Mouse (Mus musculus): ENCODE measurements around the gene Stat5a. TPM values are rescaled to one million over a fixed set of nuclear protein-coding genes. Genes with fewer than 3 reads are reported as not detected.

Stat5a gene
- polyA plus RNA-seq, 1 experiment: 2.1 TPM

GRCm38 (mm10) chr11:100838894-100839293, 20.3 kb upstream of the Stat5a start:
- TF ChIP-seq CTCF (IDR thresholded peaks at IDR 0.05; ENCODE audit: borderline replicate concordance, extremely low read depth, insufficient read depth, insufficient read length) (no peak), POLR2A (IDR thresholded peaks at IDR 0.05; ENCODE audit: borderline replicate concordance, extremely low read depth, insufficient read depth, insufficient read length, poor library complexity, severe bottlenecking) (no peak)
- no peak for DNase-seq (ENCODE audit: low read depth)

GRCm38 (mm10) chr11:100839523-100839922, 19.6 kb upstream of the Stat5a start:
- TF ChIP-seq POLR2A (IDR thresholded peaks at IDR 0.05; ENCODE audit: borderline replicate concordance, extremely low read depth, insufficient read depth, insufficient read length, poor library complexity, severe bottlenecking): no peak
- no peak for TF ChIP-seq CTCF (IDR thresholded peaks at IDR 0.05; ENCODE audit: borderline replicate concordance, extremely low read depth, insufficient read depth, insufficient read length)
- no peak for DNase-seq (ENCODE audit: low read depth)

- no peak for DNase-seq (ENCODE audit: low read depth)
- no peak for TF ChIP-seq POLR2A (IDR thresholded peaks at IDR 0.05; ENCODE audit: borderline replicate concordance, extremely low read depth, insufficient read depth, insufficient read length, poor library complexity, severe bottlenecking)
- no peak for TF ChIP-seq CTCF (IDR thresholded peaks at IDR 0.05; ENCODE audit: borderline replicate concordance, extremely low read depth, insufficient read depth, insufficient read length)
Measured at GRCm38 (mm10) chr11:100840866-100841265, 18.3 kb upstream of the Stat5a start.

DNA sequence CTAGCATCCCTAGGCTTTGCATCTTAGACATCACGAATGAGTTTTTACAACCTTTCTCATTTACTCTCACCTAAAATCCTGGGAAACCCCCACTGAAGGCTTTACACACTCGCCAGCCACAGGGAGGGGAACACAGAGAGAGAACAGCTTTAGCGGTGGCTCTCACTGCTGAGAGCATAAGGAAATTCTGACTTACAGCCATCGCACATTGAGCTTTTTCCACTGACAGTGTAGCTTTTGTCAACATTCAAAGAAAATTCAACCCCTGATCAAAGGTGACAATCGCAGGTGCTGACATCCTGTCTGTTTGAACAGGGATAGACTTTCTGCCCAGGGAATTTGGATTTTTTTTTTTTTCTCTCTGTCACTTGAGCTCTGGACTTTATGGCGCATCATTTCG, 17.1 kb upstream of the Stat5a start:
- no peak for TF ChIP-seq CTCF (IDR thresholded peaks at IDR 0.05; ENCODE audit: borderline replicate concordance, extremely low read depth, insufficient read depth, insufficient read length)
- no peak for TF ChIP-seq POLR2A (IDR thresholded peaks at IDR 0.05; ENCODE audit: borderline replicate concordance, extremely low read depth, insufficient read depth, insufficient read length, poor library complexity, severe bottlenecking)
- no peak for DNase-seq (ENCODE audit: low read depth)

GRCm38 (mm10) chr11:100843070-100843669, 16.0 kb upstream of the Stat5a start:
- no peak for TF ChIP-seq POLR2A (IDR thresholded peaks at IDR 0.05; ENCODE audit: borderline replicate concordance, extremely low read depth, insufficient read depth, insufficient read length, poor library complexity, severe bottlenecking)
- no peak for TF ChIP-seq CTCF (IDR thresholded peaks at IDR 0.05; ENCODE audit: borderline replicate concordance, extremely low read depth, insufficient read depth, insufficient read length)
- DNase-seq (ENCODE audit: low read depth): no peak

GRCm38 (mm10) chr11:100844121-100844520, 15.0 kb upstream of the Stat5a start:
- TF ChIP-seq CTCF (IDR thresholded peaks at IDR 0.05; ENCODE audit: borderline replicate concordance, extremely low read depth, insufficient read depth, insufficient read length): no peak
- TF ChIP-seq POLR2A (IDR thresholded peaks at IDR 0.05; ENCODE audit: borderline replicate concordance, extremely low read depth, insufficient read depth, insufficient read length, poor library complexity, severe bottlenecking): no peak
- no peak for DNase-seq (ENCODE audit: low read depth)

DNA sequence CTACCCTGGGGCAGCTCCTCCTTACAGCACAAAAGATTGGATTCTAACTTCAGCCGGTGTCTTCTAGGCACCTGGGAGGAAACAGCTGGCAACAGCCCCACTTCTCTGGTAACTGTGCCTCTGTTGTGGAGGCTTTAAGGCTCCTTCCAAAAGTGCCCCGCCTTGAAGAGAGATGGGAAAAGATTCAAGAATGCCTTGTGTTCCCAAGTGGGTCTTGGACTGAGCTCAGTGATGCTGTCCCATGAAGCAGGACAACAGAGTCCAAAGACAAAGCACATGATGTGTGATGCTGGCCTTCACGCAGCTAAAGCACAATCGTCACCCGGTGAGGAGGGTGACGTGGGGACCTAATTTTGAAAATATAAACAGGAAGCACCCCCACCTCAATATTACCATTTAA, 13.4 kb upstream of the Stat5a start:
- no peak for DNase-seq (ENCODE audit: low read depth)
- TF ChIP-seq CTCF (IDR thresholded peaks at IDR 0.05; ENCODE audit: borderline replicate concordance, extremely low read depth, insufficient read depth, insufficient read length): no peak
- no peak for TF ChIP-seq POLR2A (IDR thresholded peaks at IDR 0.05; ENCODE audit: borderline replicate concordance, extremely low read depth, insufficient read depth, insufficient read length, poor library complexity, severe bottlenecking)

DNA sequence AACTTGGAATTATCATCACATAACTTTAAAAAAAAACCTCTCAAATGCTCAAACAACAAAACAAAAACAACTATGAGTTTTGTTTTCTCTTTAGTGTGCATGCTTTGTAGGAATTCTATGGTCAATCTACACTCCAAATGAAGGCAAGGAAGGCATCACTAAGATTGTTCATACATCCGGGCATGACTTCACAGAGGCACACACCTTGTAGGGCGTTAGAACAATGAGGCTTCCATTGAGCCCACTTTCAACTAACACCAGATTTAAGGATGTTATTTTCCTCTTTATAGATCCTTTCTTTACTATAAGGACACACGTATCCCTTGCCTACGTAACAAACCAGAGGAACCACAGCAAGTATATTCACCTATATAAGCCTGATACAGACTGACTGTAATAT, 11.6 kb upstream of the Stat5a start:
- no peak for DNase-seq (ENCODE audit: low read depth)
- TF ChIP-seq POLR2A (IDR thresholded peaks at IDR 0.05; ENCODE audit: borderline replicate concordance, extremely low read depth, insufficient read depth, insufficient read length, poor library complexity, severe bottlenecking): no peak
- no peak for TF ChIP-seq CTCF (IDR thresholded peaks at IDR 0.05; ENCODE audit: borderline replicate concordance, extremely low read depth, insufficient read depth, insufficient read length)

- TF ChIP-seq POLR2A (IDR thresholded peaks at IDR 0.05; ENCODE audit: borderline replicate concordance, extremely low read depth, insufficient read depth, insufficient read length, poor library complexity, severe bottlenecking): no peak
- TF ChIP-seq CTCF (IDR thresholded peaks at IDR 0.05; ENCODE audit: borderline replicate concordance, extremely low read depth, insufficient read depth, insufficient read length): no peak
- no peak for DNase-seq (ENCODE audit: low read depth)
Measured at GRCm38 (mm10) chr11:100848080-100848479, 11.1 kb upstream of the Stat5a start.

DNA sequence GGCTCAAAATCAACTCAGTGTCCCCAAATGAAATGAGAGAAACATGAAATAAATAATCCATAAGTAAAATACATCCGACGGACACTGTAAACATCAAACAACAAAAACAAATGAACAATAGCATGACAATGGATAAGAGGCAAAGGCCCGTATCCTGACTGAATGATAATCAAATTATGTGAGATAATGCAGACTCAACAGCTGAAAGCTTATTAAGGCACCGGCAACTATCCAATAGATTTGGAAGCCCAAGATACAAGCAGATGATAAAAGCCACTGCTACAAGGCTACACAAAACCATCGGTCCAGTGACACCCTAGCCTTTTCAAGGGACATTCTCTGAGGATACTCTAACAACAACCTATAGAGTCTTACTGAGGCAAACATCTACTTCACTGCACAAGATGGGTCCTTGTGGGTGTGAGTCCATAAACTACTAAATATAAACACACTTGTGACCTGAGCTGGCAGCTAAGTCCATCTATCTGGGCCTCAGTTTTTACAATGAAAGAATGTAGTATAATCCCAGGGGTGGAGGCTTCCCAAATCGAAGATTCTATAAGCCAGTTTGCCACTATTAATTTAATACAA, 10.3 kb upstream of the Stat5a start:
- TF ChIP-seq POLR2A (IDR thresholded peaks at IDR 0.05; ENCODE audit: borderline replicate concordance, extremely low read depth, insufficient read depth, insufficient read length, poor library complexity, severe bottlenecking) (no peak), CTCF (IDR thresholded peaks at IDR 0.05; ENCODE audit: borderline replicate concordance, extremely low read depth, insufficient read depth, insufficient read length) (no peak)

GRCm38 (mm10) chr11:100849456-100850037, 9.6 kb upstream of the Stat5a start:
- DNase-seq (ENCODE audit: low read depth): no peak
- TF ChIP-seq POLR2A (IDR thresholded peaks at IDR 0.05; ENCODE audit: borderline replicate concordance, extremely low read depth, insufficient read depth, insufficient read length, poor library complexity, severe bottlenecking) (no peak), CTCF (IDR thresholded peaks at IDR 0.05; ENCODE audit: borderline replicate concordance, extremely low read depth, insufficient read depth, insufficient read length) (no peak)

More for the DNA sequence above, 10.3 kb upstream of the Stat5a start:
- DNase-seq (ENCODE audit: low read depth): no peak

All from brain, embryonic 14.5 days (tissue).